Mouse (Mus musculus) intestine, postnatal 0 days (tissue): ENCODE results near the gene Pigc. TPM values are rescaled to one million over a fixed set of nuclear protein-coding genes. Genes with fewer than 3 reads are reported as not detected.

Experiments
- ATAC-seq: fragments of 200-750 bp; cut with Nextera tagmentation; 2 replicates; pipeline ENCODE4 v1.8.0; 2017; ENCODE audit warnings: mild to moderate bottlenecking, moderate TSS enrichment, moderate library complexity
- H3K27ac ChIP-seq: fragments of 300-500 bp; sonication (generic); 2 replicates; pipeline ENCODE4 v1.5.1; 2014; ENCODE audit warnings: mild to moderate bottlenecking, low read depth, low read length, moderate library complexity
- H3K27me3 ChIP-seq: fragments of 300-500 bp; sonication (generic); replicated peaks from 2 replicates; pipeline ENCODE4 v1.6.1; 2014; ENCODE audit warnings: low read length, mixed read lengths; ENCODE audit not compliant: control insufficient read depth, insufficient read depth
- H3K36me3 ChIP-seq: fragments of 300-500 bp; sonication (generic); 2 replicates; pipeline ENCODE4 v1.6.1; 2014; ENCODE audit warnings: mild to moderate bottlenecking, moderate library complexity; ENCODE audit not compliant: control insufficient read depth, insufficient read depth
- H3K4me1 ChIP-seq: fragments of 300-500 bp; sonication (generic); replicated peaks from 2 replicates; pipeline ENCODE4 v1.6.1; 2014; ENCODE audit warnings: antibody characterized with exemption, low read length, mixed read lengths; ENCODE audit not compliant: control insufficient read depth, insufficient read depth
- H3K4me2 ChIP-seq: fragments of 300-500 bp; sonication (generic); replicated peaks from 2 replicates; pipeline ENCODE4 v1.6.1; 2014; ENCODE audit warnings: low read depth, mild to moderate bottlenecking, moderate library complexity
- H3K4me3 ChIP-seq: fragments of 300-500 bp; sonication (generic); 2 replicates; pipeline ENCODE4 v1.5.1; 2014; ENCODE audit warnings: low read depth, low read length
- H3K9ac ChIP-seq: fragments of 300-500 bp; sonication (generic); 2 replicates; pipeline ENCODE4 v1.6.1; 2014; ENCODE audit warnings: mild to moderate bottlenecking, low read depth, low read length
- H3K9me3 ChIP-seq: fragments of 300-500 bp; sonication (generic); 2 replicates; pipeline ENCODE4 v1.6.1; 2016; ENCODE audit warnings: mixed run types; ENCODE audit not compliant: control insufficient read depth
- CTCF ChIP-seq: sonication (generic); IDR thresholded peaks from 2 replicates; pipeline ENCODE4 v1.5.1; 2016; ENCODE audit warnings: low read depth, mild to moderate bottlenecking, control low read depth, antibody characterized with exemption, moderate library complexity
- WGBS: fragments of 180-500 bp; shearing (Covaris S2); extraction: QIAGEN DNeasy Blood & Tissue Kit; methylation state at CpG from one replicate; pipeline ENCODE4 v1.1.7; 2014; 5-methylcytosine and 5-hydroxymethylcytosine counted together
- polyA plus RNA-seq: library from polyadenylated mRNA; unstranded; fragments of >200 nt; fragmentation: Nextera tagmentation; extraction: Ambion mirVana; gene quantifications from 2 replicates; pipeline ENCODE4 v1.2.1, GENCODE M21; 2015

Pigc gene
- polyA plus RNA-seq, 1 experiment from 2014 or later: 35.0 TPM

- Histone ChIP-seq H3K9me3 (no peaks in the 10 kb centered on the region), H3K27me3 (no peaks in the 10 kb centered on the region), H3K4me3 (no peak overlapping the region), H3K9ac (no peak overlapping the region), H3K4me1 (no peaks in the 10 kb centered on the region), H3K36me3 (no peaks in the 10 kb centered on the region), H3K27ac (no peak overlapping the region), H3K4me2 (no peak overlapping the region)
- no peak for ATAC-seq
- TF ChIP-seq CTCF: no peak
- 45% methylated on average over 4 of the region's 4 CpGs for WGBS
Measured at GRCm38 (mm10) chr1:161998781-161999180, 29.8 kb downstream of the Pigc start.

GRCm38 (mm10) chr1:161999338-161999737, 30.4 kb downstream of the Pigc start:
- no peaks in the 10 kb centered on the region for H3K36me3 ChIP-seq
- no peak overlapping the region for H3K27ac ChIP-seq
- no peaks in the 10 kb centered on the region for H3K9me3 ChIP-seq
- H3K4me2 ChIP-seq: no peak overlapping the region; the same call in 1 of the 2 replicates
- H3K4me1 ChIP-seq: no peaks in the 10 kb centered on the region
- ATAC-seq: no peak
- no peak for TF ChIP-seq CTCF
- H3K9ac ChIP-seq: no peak overlapping the region
- no peaks in the 10 kb centered on the region for H3K27me3 ChIP-seq
- H3K4me3 ChIP-seq: no peak overlapping the region
- 42% methylated on average over 5 of the region's 5 CpGs for WGBS

GRCm38 (mm10) chr1:161999882-162000371, 30.9 kb downstream of the Pigc start:
- Histone ChIP-seq H3K4me2 (peak overlapping the region; percentile 45; the same call in 1 of the 2 replicates), H3K4me3 (no peak overlapping the region), H3K9ac (no peak overlapping the region), H3K9me3 (no peaks in the 10 kb centered on the region), H3K27me3 (no peaks in the 10 kb centered on the region), H3K36me3 (no peaks in the 10 kb centered on the region), H3K4me1 (no peaks in the 10 kb centered on the region), H3K27ac (no peak overlapping the region)
- ATAC-seq: peak; percentile 53; the same call in 1 of the 2 replicates
- peak; percentile 86 for TF ChIP-seq CTCF
- 8% methylated on average over 4 of the region's 4 CpGs for WGBS

GRCm38 (mm10) chr1:162001328-162001727, 32.3 kb downstream of the Pigc start:
- no peak for ATAC-seq
- no peak overlapping the region for H3K27ac ChIP-seq
- no peaks in the 10 kb centered on the region for H3K27me3 ChIP-seq
- no peak overlapping the region for H3K4me3 ChIP-seq
- no peaks in the 10 kb centered on the region for H3K9me3 ChIP-seq
- TF ChIP-seq CTCF: no peak
- H3K4me1 ChIP-seq: no peaks in the 10 kb centered on the region
- no peak overlapping the region for H3K9ac ChIP-seq
- H3K36me3 ChIP-seq: no peaks in the 10 kb centered on the region
- WGBS: 71% methylated on average over 8 of the region's 8 CpGs
- no peak overlapping the region for H3K4me2 ChIP-seq

- no peak overlapping the region; the same call in none of the 2 replicates for H3K27ac ChIP-seq
- no peaks in the 10 kb centered on the region for H3K9me3 ChIP-seq
- H3K36me3 ChIP-seq: no peaks in the 10 kb centered on the region
- no peaks in the 10 kb centered on the region for H3K4me1 ChIP-seq
- no peaks in the 10 kb centered on the region for H3K27me3 ChIP-seq
- H3K4me2 ChIP-seq: no peak overlapping the region
- 67% methylated on average over 14 of the region's 14 CpGs for WGBS
- ATAC-seq: no peak
- H3K9ac ChIP-seq: no peak overlapping the region; the same call in 1 of the 2 replicates
- no peak for TF ChIP-seq CTCF
- no peak overlapping the region for H3K4me3 ChIP-seq
Measured at GRCm38 (mm10) chr1:162003729-162004517, 34.9 kb downstream of the Pigc start.

- WGBS: 32% methylated on average over 7 of the region's 7 CpGs
- H3K4me1 ChIP-seq: no peaks in the 10 kb centered on the region
- TF ChIP-seq CTCF: no peak
- H3K4me2 ChIP-seq: peak overlapping the region; percentile 37
- ATAC-seq: no peak
- no peaks in the 10 kb centered on the region for H3K9me3 ChIP-seq
- H3K4me3 ChIP-seq: no peak overlapping the region
- H3K36me3 ChIP-seq: no peaks in the 10 kb centered on the region
- no peaks in the 10 kb centered on the region for H3K27me3 ChIP-seq
- no peak overlapping the region; the same call in none of the 2 replicates for H3K27ac ChIP-seq
- no peak overlapping the region; the same call in 1 of the 2 replicates for H3K9ac ChIP-seq
Measured at GRCm38 (mm10) chr1:162004518-162004780, 35.5 kb downstream of the Pigc start.
